15 mouse cellular contexts compared by ENCODE assay signal in the genomic region with DNA sequence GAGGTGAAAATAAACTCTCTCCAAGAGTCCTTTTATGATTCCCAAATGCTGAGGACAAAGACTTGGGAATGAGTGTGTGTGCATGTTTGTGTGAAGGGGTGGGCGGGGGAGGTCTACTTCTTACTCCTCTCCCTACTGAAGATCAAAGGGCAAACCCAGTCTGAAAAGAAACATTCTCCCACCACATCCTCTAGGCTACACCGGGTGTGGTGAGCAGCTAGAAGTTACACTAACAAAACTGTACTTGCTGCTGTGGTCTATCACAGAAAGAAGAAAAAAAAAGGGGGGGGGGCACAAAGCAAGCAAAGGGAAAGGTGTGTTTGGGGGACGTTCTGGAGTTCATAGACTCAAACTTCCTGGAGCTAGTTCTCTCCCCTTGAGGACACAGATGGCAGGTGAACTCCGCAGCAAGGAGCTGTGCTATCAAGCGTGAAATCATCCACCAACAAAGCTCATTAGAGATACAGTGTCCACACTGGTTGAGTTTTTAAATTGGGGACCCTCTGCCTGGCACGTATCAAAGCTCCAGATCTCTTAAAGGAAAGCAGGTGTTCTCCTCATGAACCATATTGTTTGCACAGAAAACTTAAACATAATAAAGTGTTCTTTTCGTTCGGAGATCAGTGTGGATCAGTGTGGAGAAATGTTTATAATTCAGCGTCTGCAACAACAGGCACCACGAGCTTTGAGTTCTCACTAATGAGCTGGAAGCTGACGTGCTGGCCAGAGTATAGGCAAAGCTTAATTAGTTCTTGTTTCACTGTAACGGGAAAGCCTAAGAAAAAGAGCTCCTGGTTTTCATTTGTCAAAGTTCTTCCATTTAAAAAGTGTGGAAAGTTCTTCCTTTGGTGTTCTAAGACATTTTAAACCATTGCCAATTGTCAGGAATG.
DNase-seq lines count a peak whose midpoint lies in the region; ATAC-seq and TF ChIP-seq lines count a peak whose summit lies in the region.
"Had no signal": no experiment of that assay in that cellular context is flagged by ENCODE, and none has a peak within 500 bp of the region (broad histone marks: within the 10 kb centered on the region; RNA-seq: fewer than 3 reads in every experiment).

No protein-coding gene starts in this region.

- no peaks in the 10 kb centered on the region for H3K27me3 ChIP-seq in hindbrain, embryonic 12.5 days
- H3K27me3 ChIP-seq in hindbrain, embryonic 10.5 days (ENCODE audit: insufficient read depth, poor library complexity, severe bottlenecking), result no peaks in the 10 kb centered on the region
- no peaks in the 10 kb centered on the region for H3K27me3 ChIP-seq in hindbrain, postnatal 0 days (ENCODE audit: insufficient read depth, low read length)
- H3K27me3 ChIP-seq: limb, embryonic 15.5 days; lung, embryonic 15.5 days had no signal

- H3K27ac ChIP-seq in hindbrain, embryonic 12.5 days, result no peak overlapping the region
- H3K27ac ChIP-seq in hindbrain, embryonic 10.5 days, result no peak overlapping the region
- no peak overlapping the region for H3K27ac ChIP-seq in hindbrain, postnatal 0 days
- H3K27ac ChIP-seq: layer of hippocampus, adult 2 months; limb, embryonic 15.5 days; lung, embryonic 15.5 days; stomach, postnatal 0 days had no signal

- no peak overlapping the region for H3K4me2 ChIP-seq in hindbrain, embryonic 12.5 days (replicated peaks)
- peak overlapping the region; percentile 35; the same call in 1 of the 2 replicates for H3K4me2 ChIP-seq in hindbrain, postnatal 0 days (ENCODE audit: low read depth, low read length)
- H3K4me2 ChIP-seq: limb, embryonic 15.5 days; lung, embryonic 15.5 days had no signal

- H3K4me3 ChIP-seq in hindbrain, embryonic 12.5 days, result no peak overlapping the region
- no peak overlapping the region for H3K4me3 ChIP-seq in hindbrain, embryonic 10.5 days
- no peak overlapping the region for H3K4me3 ChIP-seq in hindbrain, postnatal 0 days (ENCODE audit: low read length)
- H3K4me3 ChIP-seq: layer of hippocampus, adult 2 months; limb, embryonic 15.5 days; lung, embryonic 15.5 days had no signal

- TF ChIP-seq CTCF in brain, embryonic 14.5 days (IDR thresholded peaks at IDR 0.05; ENCODE audit: borderline replicate concordance, extremely low read depth, insufficient read depth, insufficient read length), result no peak
- no peak for TF ChIP-seq CTCF in hindbrain, postnatal 0 days (IDR thresholded peaks at IDR 0.05; ENCODE audit: low read depth)

- WGBS in hindbrain, embryonic 12.5 days, result 48% methylated on average over 12 of the region's 12 CpGs
- 61% methylated on average over 12 of the region's 12 CpGs for WGBS in hindbrain, embryonic 10.5 days
- WGBS in hindbrain, postnatal 0 days, result 34% methylated on average over 12 of the region's 12 CpGs

- H3K9me3 ChIP-seq in hindbrain, embryonic 12.5 days (replicated peaks), result no peaks in the 10 kb centered on the region
- H3K9me3 ChIP-seq in hindbrain, embryonic 10.5 days, result no peaks in the 10 kb centered on the region
- H3K9me3 ChIP-seq in hindbrain, postnatal 0 days (ENCODE audit: low read length), result no peaks in the 10 kb centered on the region
- H3K9me3 ChIP-seq: limb, embryonic 15.5 days; lung, embryonic 15.5 days had no signal

- no peak for TF ChIP-seq POLR2A in brain, embryonic 14.5 days (IDR thresholded peaks at IDR 0.05; ENCODE audit: borderline replicate concordance, extremely low read depth, insufficient read depth, insufficient read length, poor library complexity, severe bottlenecking)

- no peaks in the 10 kb centered on the region; the same call in 1 of the 2 replicates for H3K4me1 ChIP-seq in hindbrain, embryonic 12.5 days
- peaks cover 7% of the 10 kb centered on the region for H3K4me1 ChIP-seq in hindbrain, embryonic 10.5 days (replicated peaks)
- no peaks in the 10 kb centered on the region for H3K4me1 ChIP-seq in hindbrain, postnatal 0 days (ENCODE audit: insufficient read depth, low read length)
- H3K4me1 ChIP-seq: limb, embryonic 15.5 days; lung, embryonic 15.5 days had no signal

- no peak for DNase-seq in hindbrain, embryonic 10.5 days (ENCODE audit: low spot score)
- DNase-seq in CD4-positive helper T cell, adult 2 months (ENCODE audit: low read depth, low spot score), result peak; percentile 27
- peak; percentile 86 for DNase-seq in brain, embryonic 14.5 days (ENCODE audit: low read depth)
- DNase-seq in hindbrain, postnatal 0 days (ENCODE audit: low spot score), result peak; percentile 33
- no peak for DNase-seq in layer of hippocampus, postnatal 25 days (ENCODE audit: extremely low spot score in 1 of 2, low spot score in 1 of 2)
- no peak for DNase-seq in left cerebral cortex, postnatal 25 days (ENCODE audit: low spot score in 2 of 2)
- DNase-seq: cerebellum, postnatal 36 days; gastrocnemius, postnatal 36 days had no signal

- H3K9ac ChIP-seq in hindbrain, embryonic 12.5 days, result no peak overlapping the region
- no peak overlapping the region for H3K9ac ChIP-seq in hindbrain, postnatal 0 days (replicated peaks; ENCODE audit: low read length)
- H3K9ac ChIP-seq: limb, embryonic 15.5 days; lung, embryonic 15.5 days had no signal

- peak; percentile 46; the same call in 1 of the 2 replicates for ATAC-seq in hindbrain, embryonic 12.5 days (ENCODE audit: low FRiP score)
- ATAC-seq in hindbrain, postnatal 0 days, result no peak
- no peak for ATAC-seq in monocyte, adult 5-6 weeks (replicated peaks; ENCODE audit: insufficient number of reproducible peaks, low FRiP score, low TSS enrichment, poor library complexity, severe bottlenecking)
- ATAC-seq: CD4-positive, CD25-positive, alpha-beta regulatory T cell, adult 4 months had no signal

- no peaks in the 10 kb centered on the region for H3K36me3 ChIP-seq in hindbrain, embryonic 12.5 days
- no peaks in the 10 kb centered on the region for H3K36me3 ChIP-seq in hindbrain, embryonic 10.5 days
- H3K36me3 ChIP-seq in hindbrain, postnatal 0 days (ENCODE audit: insufficient read depth, low read length), result no peaks in the 10 kb centered on the region
- H3K36me3 ChIP-seq: limb, embryonic 15.5 days; lung, embryonic 15.5 days had no signal

- intact Hi-C loops in left cerebral cortex, postnatal 25 days (cut with DNase I), result no loop called here

Comparison
In these comparisons a context has a peak if more than half of its experiments do, and no peak if none do; other contexts are left out.
1. DNase-seq: peak in CD4-positive helper T cell, adult 2 months (single experiment), brain, embryonic 14.5 days (single experiment) and hindbrain, postnatal 0 days (single experiment); none in hindbrain, embryonic 10.5 days (single experiment), layer of hippocampus, postnatal 25 days (0 of 2) and left cerebral cortex, postnatal 25 days (0 of 2).